Mouse (Mus musculus) thymus, adult 2 months (tissue): ENCODE results near the gene Filip1.

Source experiments
- CTCF ChIP-seq: fragments of 200-500 bp; IDR thresholded peaks from 2 replicates; pipeline ENCODE4 v1.5.1; 2012; ENCODE audit warnings: mild to moderate bottlenecking, control low read depth, low read length, moderate library complexity, borderline replicate concordance; ENCODE audit not compliant: control insufficient read depth, poor library complexity, insufficient read depth; ENCODE audit errors: extremely low read depth
- POLR2A ChIP-seq: fragments of 200-500 bp; IDR thresholded peaks from 2 replicates; pipeline ENCODE4 v1.6.1; 2012; ENCODE audit warnings: mild to moderate bottlenecking, low read length, control low read depth, moderate library complexity; ENCODE audit not compliant: control insufficient read depth, poor library complexity, insufficient read depth; ENCODE audit errors: extremely low read depth

DNA sequence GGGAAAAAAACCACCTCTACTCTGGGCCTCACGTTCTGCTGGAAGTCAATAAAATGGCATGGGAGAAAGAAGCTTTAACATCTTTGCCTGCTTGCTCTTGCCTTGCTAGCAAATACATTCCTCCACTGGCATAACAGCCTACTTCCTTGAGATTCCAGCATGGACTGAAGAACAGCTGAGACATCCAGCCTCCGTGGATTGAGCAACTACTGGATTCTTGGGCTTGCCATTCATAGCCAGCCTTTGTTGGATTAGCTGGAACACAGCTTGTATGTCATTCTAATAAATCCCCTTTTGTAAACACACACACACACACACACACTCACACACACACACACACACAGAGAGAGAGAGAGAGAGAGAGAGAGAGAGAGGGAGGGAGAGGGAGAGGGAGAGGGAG lies 185.6 kb downstream of the Filip1 start:
- TF ChIP-seq CTCF (no peak), POLR2A (no peak)
